Mouse (Mus musculus): ENCODE data around the gene Frmd4b. TPM values are rescaled to one million over a fixed set of nuclear protein-coding genes. Genes with fewer than 3 reads are reported as not detected.

The Frmd4b gene
- total RNA-seq, 4 experiments from 2014 or later = 19.7 to 35.2 (median 26.5) TPM

- DNase-seq = no peak
Measured at GRCm38 (mm10) chr6:97578210-97578609, 39.1 kb downstream of the Frmd4b start.

DNA sequence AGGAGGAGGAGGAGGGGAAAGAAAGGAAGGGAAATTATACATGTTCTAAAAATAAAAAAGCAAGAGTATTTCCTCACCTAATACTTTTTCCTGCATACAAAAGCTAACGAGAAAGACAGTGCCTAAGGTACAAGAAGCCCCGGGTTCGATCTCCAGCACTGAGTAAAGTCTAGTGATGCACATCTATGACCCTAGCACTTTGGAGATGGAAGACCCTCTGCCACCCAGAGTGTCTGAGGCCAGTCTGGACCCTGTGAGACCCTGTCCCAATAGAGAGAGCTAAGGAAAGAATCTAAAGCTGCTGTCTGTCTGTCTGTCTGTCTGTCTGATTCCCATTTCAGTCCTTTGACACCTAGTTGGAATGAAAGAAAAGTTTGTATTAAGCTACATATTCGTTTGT lies 40.0 kb downstream of the Frmd4b start:
- no peak for DNase-seq

- DNase-seq = no peak
Measured at GRCm38 (mm10) chr6:97576565-97577346, 40.6 kb downstream of the Frmd4b start.

GRCm38 (mm10) chr6:97576096-97576495 lies 41.2 kb downstream of the Frmd4b start:
- DNase-seq = no peak

DNA sequence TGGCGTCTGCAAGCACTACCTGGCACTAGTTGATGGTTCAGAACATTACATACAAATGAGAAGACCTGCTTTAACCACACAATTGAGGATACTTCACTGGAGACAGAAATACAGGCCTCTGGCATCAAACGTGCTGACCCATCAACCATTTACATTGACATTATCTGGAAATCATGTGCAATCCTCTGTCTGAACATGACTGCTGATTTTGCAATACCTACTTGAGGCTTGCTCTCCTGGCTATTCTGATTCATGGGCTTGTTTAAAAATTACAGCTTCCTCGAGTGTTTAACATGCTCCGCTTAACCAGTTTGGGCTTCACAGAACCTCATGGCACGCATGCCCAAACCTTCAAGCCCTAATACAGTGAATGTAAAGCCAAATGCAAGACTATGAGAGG lies 42.4 kb downstream of the Frmd4b start:
- no peak for DNase-seq

DNA sequence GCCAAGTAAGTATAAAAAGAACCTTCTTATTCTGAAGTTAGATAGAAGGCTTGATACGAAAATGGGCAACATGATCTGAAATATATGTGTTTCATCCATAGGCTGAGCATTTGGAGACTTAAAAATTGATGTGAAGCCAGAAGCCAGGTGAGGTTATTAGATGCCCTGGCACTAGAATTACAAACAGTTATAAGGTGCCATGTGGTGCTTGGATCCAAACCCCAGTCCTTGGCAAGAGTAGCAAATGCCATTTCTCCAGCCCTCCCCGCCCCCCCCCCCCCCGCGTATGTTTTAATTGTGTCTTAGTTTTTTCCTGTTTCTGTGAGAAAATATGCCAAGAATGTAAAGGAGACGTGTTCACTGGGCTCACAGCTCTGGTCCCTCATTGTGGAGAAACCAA lies 45.1 kb downstream of the Frmd4b start:
- DNase-seq = no peak

GRCm38 (mm10) chr6:97568538-97568937 lies 48.8 kb downstream of the Frmd4b start:
- DNase-seq = no peak

DNA sequence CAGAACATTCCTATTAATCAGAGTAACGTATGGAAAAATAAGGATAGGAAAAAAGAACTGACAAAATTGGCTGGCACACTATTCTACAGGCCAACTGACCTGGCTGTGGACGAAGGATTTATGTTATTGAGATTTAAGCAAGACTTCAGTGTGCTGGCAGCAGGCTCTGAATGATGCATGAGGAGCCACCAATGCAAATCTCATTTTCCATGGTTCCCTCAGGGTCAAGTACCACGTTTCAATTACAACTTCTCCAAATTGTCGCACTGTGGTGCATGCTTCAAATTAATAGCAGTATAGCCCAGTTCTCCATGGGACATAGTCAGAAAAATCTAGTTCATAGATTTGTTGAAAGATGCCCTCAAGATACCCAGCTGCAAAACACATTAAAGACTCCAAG lies 50.6 kb downstream of the Frmd4b start:
- DNase-seq = no peak

DNA sequence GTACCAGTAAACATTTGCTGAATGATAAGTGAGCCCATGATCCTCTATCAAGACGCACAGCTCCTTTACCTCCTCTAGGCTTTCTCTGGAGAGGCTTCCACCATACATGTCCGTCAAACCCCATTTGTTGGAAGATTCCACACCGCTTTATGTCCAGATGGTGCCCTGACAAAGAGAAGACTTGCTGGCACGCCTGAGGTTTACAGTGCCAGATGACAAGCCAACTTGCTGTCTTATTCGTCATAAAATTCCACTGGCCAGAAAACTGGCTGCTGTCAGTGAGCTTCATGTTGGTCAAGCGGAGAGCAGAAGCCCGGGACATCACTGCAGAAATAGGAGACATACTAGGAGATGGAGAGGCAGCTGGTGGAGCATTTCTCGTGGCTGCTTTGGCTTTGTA lies 60.2 kb downstream of the Frmd4b start:
- DNase-seq = no peak

DNA sequence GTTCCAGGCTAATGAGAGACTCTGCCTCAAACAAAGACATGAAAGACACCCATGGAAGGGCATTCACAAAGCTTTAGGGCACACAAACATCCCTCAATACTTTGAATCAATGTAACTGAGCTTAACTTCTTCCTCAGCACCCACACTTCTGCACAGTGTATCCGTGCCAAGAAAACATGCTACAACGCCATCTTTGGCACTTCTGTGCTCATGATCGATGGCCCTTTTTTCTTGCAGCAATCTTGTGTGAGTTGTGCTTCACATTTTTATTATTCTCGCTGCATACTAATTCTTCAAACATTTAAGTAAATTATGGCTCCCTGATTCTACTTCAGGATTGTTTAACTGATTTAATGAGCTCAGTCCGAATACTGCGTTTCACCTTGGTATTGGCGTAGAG lies 61.7 kb downstream of the Frmd4b start:
- no peak for DNase-seq

DNA sequence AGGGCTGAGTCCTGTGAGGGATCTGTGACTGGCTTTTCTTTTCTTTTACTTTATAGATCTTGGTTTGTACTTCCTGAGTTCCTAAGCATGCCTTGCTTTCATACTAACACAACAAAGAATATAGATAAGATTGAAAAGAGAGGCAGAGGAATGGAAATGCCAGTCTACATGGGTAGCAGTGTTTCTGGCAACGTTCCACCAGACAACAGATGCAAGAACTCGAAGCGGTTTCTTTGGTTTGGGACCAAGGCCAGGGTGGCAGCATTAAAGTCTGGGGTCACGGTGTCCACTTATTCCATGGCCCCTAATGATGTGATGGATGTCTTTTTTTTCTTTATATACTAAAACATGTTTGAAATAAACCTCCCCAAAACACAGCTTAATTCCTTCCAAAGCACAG lies 63.9 kb downstream of the Frmd4b start:
- DNase-seq = no peak

- DNase-seq = no peak
Measured at GRCm38 (mm10) chr6:97552573-97552972, 64.8 kb downstream of the Frmd4b start.

- DNase-seq = no peak
Measured at GRCm38 (mm10) chr6:97551884-97552283, 65.5 kb downstream of the Frmd4b start.

DNA sequence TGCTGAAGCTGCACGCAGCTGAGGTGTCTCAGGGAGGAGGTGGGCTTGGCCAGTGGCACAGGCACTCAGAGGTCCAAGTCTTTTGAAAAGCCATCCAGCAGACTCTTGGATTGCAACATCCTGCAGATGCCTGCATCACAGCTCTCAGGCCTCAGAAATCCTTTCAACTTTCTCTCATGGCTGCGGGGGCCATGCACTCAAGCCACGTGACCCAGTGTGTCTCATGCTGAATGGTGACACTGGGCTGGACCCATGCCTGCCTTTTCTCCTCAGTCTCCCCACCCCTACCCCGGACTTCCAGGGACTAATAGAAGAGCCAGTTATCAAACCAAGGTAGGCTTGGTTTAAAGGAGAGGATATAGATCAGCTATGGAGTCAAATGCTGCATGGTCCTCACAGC lies 66.2 kb downstream of the Frmd4b start:
- DNase-seq = no peak

GRCm38 (mm10) chr6:97540458-97540857 lies 76.9 kb downstream of the Frmd4b start:
- no peak for DNase-seq

DNA sequence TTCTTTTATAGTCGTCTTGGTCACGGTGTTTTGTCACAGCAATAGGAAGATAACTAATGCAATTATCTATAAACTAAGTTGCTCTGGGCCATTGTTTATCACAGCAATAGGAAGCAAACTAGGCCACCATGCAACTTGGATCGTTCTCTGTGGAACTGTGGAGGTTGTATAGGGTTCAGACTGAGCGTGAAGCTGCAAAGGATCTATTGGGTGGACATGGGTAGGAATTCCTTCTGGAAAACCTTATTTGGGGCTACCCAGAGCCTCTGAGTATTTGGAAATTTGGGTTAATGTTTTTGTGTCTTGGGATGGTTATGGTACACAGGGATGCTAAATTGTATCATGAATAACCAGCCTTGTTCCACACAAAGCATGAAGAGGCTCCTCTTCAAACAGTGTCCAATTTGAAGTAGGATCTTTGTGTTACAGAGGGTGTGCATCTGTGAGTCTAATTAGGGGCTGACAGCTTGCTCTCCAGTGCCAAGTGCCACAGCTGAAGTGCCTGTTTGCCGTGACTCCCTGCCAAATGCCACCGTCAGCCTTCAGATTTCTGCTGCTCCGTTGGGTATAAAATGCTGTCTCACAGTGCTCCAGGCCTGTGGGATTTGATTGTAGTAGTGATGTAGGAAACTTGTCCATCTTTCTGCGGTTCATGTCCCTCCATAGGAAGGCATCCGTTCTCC lies 81.4 kb downstream of the Frmd4b start:
- DNase-seq = no peak

- DNase-seq = no peak
Measured at GRCm38 (mm10) chr6:97531043-97531442, 86.3 kb downstream of the Frmd4b start.

- no peak for DNase-seq
Measured at GRCm38 (mm10) chr6:97528961-97529680, 88.2 kb downstream of the Frmd4b start.

GRCm38 (mm10) chr6:97526092-97526491 lies 91.2 kb downstream of the Frmd4b start:
- no peak for DNase-seq

DNA sequence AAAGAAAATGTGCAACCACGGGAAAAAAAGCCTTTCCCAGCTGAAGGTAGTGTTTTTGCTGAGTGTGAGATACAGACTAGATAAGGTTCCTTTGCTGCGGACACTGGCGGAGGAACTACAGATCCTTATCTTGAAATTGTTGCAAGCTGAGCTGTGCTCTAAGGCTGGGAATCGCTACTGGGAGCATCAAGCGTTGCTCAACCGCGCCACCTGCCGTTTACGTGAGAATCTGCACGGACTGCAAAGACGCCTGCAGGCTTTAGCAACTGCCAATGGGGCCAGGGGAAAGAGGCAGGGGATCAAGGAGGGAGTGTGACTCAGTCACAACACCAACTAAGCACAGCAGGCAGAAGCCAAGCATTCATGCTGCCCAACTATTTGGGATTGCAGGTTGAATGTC lies 94.2 kb downstream of the Frmd4b start:
- peak; percentile 62 for DNase-seq

DNA sequence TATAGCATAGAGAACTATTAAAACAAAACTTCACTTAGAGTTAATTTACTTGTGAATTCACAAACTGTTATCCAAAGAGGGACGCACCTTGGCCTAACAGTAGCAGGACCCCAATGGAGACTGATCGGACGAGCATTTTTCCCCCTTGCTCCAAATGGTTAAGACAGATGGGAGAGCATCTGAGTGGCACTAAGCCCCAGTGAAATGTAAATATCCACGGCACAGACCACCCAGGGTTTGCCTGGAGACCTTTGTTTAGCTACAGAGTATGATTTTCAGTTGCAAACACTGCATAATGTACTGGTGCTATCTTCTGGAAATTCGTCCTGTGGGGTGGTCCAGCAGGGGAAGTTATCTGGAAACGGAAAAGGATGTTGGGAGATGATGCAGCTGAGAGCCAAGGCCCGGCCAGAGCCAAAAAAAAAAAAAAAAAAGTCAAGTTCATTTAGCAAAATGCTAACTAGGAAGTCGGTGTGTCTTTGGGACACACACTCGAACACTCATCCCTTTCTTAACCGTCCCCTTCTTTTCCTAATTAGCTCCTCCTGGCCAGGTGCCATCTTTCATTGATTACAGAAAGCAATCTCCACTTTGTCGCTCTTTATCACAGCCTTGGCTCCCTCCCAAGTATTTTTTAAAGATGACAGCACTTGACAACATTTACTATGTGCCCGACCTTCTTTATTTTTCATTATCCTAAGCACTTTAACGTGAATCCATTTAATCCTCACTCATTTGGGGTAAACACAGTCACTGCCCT lies 95.9 kb downstream of the Frmd4b start:
- no peak for DNase-seq

GRCm38 (mm10) chr6:97520566-97520965 lies 96.8 kb downstream of the Frmd4b start:
- DNase-seq = no peak

GRCm38 (mm10) chr6:97519553-97519952 lies 97.8 kb downstream of the Frmd4b start:
- no peak for DNase-seq
